Mouse (Mus musculus) stomach, embryonic 16.5 days (tissue): ENCODE results near the gene Fam213a. TPM values are rescaled to one million over a fixed set of nuclear protein-coding genes. Genes with fewer than 3 reads are reported as not detected.
"Not testable (repeated sequence)": the region's sequence is repeated elsewhere in the genome, so short reads cannot be mapped to it uniquely, and the experiment has no call there.

ENCODE experiments used
- ATAC-seq: fragments of 200-750 bp; cut with Nextera tagmentation; 2 replicates; pipeline ENCODE4 v1.8.0; 2017; ENCODE audit warnings: moderate number of reproducible peaks, moderate TSS enrichment; ENCODE audit not compliant: insufficient read depth, low FRiP score
- H3K27ac ChIP-seq: fragments of 300-500 bp; sonication (generic); 2 replicates; pipeline ENCODE4 v1.5.1; 2014; ENCODE audit warnings: low read length
- H3K27me3 ChIP-seq: fragments of 300-500 bp; sonication (generic); 2 replicates; pipeline ENCODE4 v1.6.1; 2014; ENCODE audit warnings: low read length, control low read depth, mixed read lengths; ENCODE audit not compliant: control insufficient read depth, insufficient read depth
- H3K36me3 ChIP-seq: fragments of 300-500 bp; sonication (generic); 2 replicates; pipeline ENCODE4 v1.6.1; 2014; ENCODE audit warnings: low read length; ENCODE audit not compliant: control insufficient read depth, insufficient read depth
- H3K4me1 ChIP-seq: fragments of 300-500 bp; sonication (generic); 2 replicates; pipeline ENCODE4 v1.6.1; 2014; ENCODE audit warnings: low read length, control low read depth, mixed read lengths; ENCODE audit not compliant: control insufficient read depth, insufficient read depth
- H3K4me2 ChIP-seq: fragments of 300-500 bp; sonication (generic); 2 replicates; pipeline ENCODE4 v1.6.1; 2014; ENCODE audit warnings: low read depth, low read length, mixed read lengths
- H3K4me3 ChIP-seq: fragments of 300-500 bp; sonication (generic); replicated peaks from 2 replicates; pipeline ENCODE4 v1.5.1; 2014; ENCODE audit warnings: mild to moderate bottlenecking, low read length
- H3K9ac ChIP-seq: fragments of 300-500 bp; sonication (generic); 2 replicates; pipeline ENCODE4 v1.6.1; 2014; ENCODE audit warnings: low read length
- H3K9me3 ChIP-seq: fragments of 300-500 bp; sonication (generic); replicated peaks from 2 replicates; pipeline ENCODE4 v1.6.1; 2016; ENCODE audit warnings: low read length, control low read depth; ENCODE audit not compliant: control insufficient read depth
- WGBS: fragments of 180-500 bp; shearing (Covaris S2); extraction: QIAGEN DNeasy Blood & Tissue Kit; methylation state at CpG from one replicate; pipeline ENCODE4 v1.1.7; 2014; 5-methylcytosine and 5-hydroxymethylcytosine counted together
- polyA plus RNA-seq: library from polyadenylated mRNA; unstranded; fragments of >200 nt; fragmentation: Nextera tagmentation; extraction: Ambion mirVana; gene quantifications from 2 replicates; pipeline ENCODE4 v1.2.1, GENCODE M21; 2015

The Fam213a gene
- 42.4 and 45.1 TPM in 2 replicates for polyA plus RNA-seq

- ATAC-seq: peak; percentile 94
- H3K36me3 ChIP-seq: no peaks in the 10 kb centered on the region
- no peaks in the 10 kb centered on the region for H3K9me3 ChIP-seq
- peak within 1 kb of the TSS; percentile 22; the same call in 1 of the 2 replicates for H3K27ac ChIP-seq
- H3K27me3 ChIP-seq: no peaks in the 10 kb centered on the region
- peak within 1 kb of the TSS; percentile 77 for H3K9ac ChIP-seq
- H3K4me2 ChIP-seq: peak within 1 kb of the TSS; percentile 86
- WGBS: 4% methylated on average over 32 of the region's 32 CpGs
- 0 out of 2 replicates have a peak, but pooled peaks cover 7% of the 10 kb centered on the region for H3K4me1 ChIP-seq
- peak within 1 kb of the TSS; percentile 57 for H3K4me3 ChIP-seq
Measured at GRCm38 (mm10) chr14:41013630-41014613, at the start of gene Fam213a. Gene Fam213a, minus strand, starts transcription at chr14:41013788.

- H3K4me3 ChIP-seq, H3K4me2 ChIP-seq, H3K9ac ChIP-seq, H3K27me3 ChIP-seq, H3K36me3 ChIP-seq, H3K9me3 ChIP-seq, ATAC-seq, H3K27ac ChIP-seq, H3K4me1 ChIP-seq: not testable (repeated sequence)
- WGBS: 76% methylated on average over 3 of the region's 4 CpGs
Measured at GRCm38 (mm10) chr14:41053190-41053589, 39.6 kb upstream of the Fam213a start.

GRCm38 (mm10) chr14:41052481-41052880 lies 38.9 kb upstream of the Fam213a start:
- H3K36me3 ChIP-seq: no peaks in the 10 kb centered on the region
- no peak for ATAC-seq
- no peaks in the 10 kb centered on the region for H3K27me3 ChIP-seq
- H3K4me3 ChIP-seq: no peak overlapping the region
- H3K27ac ChIP-seq: no peak overlapping the region
- no peaks in the 10 kb centered on the region for H3K4me1 ChIP-seq
- H3K9me3 ChIP-seq: no peaks in the 10 kb centered on the region
- H3K9ac ChIP-seq: no peak overlapping the region
- H3K4me2 ChIP-seq: no peak overlapping the region
- 75% methylated on average over 5 of the region's 5 CpGs for WGBS

- Histone ChIP-seq H3K9ac (no peak overlapping the region), H3K4me1 (no peaks in the 10 kb centered on the region), H3K27ac (no peak overlapping the region), H3K36me3 (no peaks in the 10 kb centered on the region), H3K4me3 (no peak overlapping the region), H3K4me2 (no peak overlapping the region), H3K9me3 (no peaks in the 10 kb centered on the region), H3K27me3 (no peaks in the 10 kb centered on the region)
- no peak for ATAC-seq
- 51% methylated on average over 6 of the region's 6 CpGs for WGBS
Measured at GRCm38 (mm10) chr14:41050471-41050870, 36.9 kb upstream of the Fam213a start.

GRCm38 (mm10) chr14:41047402-41047801 lies 33.8 kb upstream of the Fam213a start:
- Histone ChIP-seq H3K9me3 (no peaks in the 10 kb centered on the region), H3K27ac (no peak overlapping the region), H3K36me3 (no peaks in the 10 kb centered on the region), H3K4me2 (no peak overlapping the region), H3K4me1 (no peaks in the 10 kb centered on the region), H3K27me3 (no peaks in the 10 kb centered on the region), H3K9ac (no peak overlapping the region), H3K4me3 (no peak overlapping the region)
- ATAC-seq: no peak
- WGBS: 80% methylated on average over 2 of the region's 2 CpGs

- WGBS: 28% methylated on average over 6 of the region's 6 CpGs
- no peak for ATAC-seq
- Histone ChIP-seq H3K36me3 (no peaks in the 10 kb centered on the region), H3K9ac (no peak overlapping the region), H3K9me3 (no peaks in the 10 kb centered on the region), H3K4me1 (no peaks in the 10 kb centered on the region), H3K27me3 (no peaks in the 10 kb centered on the region), H3K27ac (no peak overlapping the region), H3K4me2 (no peak overlapping the region), H3K4me3 (no peak overlapping the region)
Measured at GRCm38 (mm10) chr14:41035146-41035798, 21.7 kb upstream of the Fam213a start.

GRCm38 (mm10) chr14:41033135-41034110 lies 19.8 kb upstream of the Fam213a start:
- no peaks in the 10 kb centered on the region for H3K27me3 ChIP-seq
- H3K27ac ChIP-seq: no peak overlapping the region
- H3K4me3 ChIP-seq: no peak overlapping the region
- H3K4me2 ChIP-seq: peak overlapping the region; percentile 25; the same call in 1 of the 2 replicates
- H3K4me1 ChIP-seq: no peaks in the 10 kb centered on the region
- no peaks in the 10 kb centered on the region for H3K9me3 ChIP-seq
- no peak for ATAC-seq
- 51% methylated on average over 13 of the region's 13 CpGs for WGBS
- H3K36me3 ChIP-seq: no peaks in the 10 kb centered on the region
- H3K9ac ChIP-seq: 0 out of 2 replicates have a peak overlapping the region, but pooled peaks have one; percentile 9

- no peak for ATAC-seq
- H3K9me3 ChIP-seq: no peaks in the 10 kb centered on the region
- H3K27ac ChIP-seq: no peak overlapping the region
- H3K4me1 ChIP-seq: no peaks in the 10 kb centered on the region
- WGBS: 82% methylated on average over 6 of the region's 6 CpGs
- H3K9ac ChIP-seq: no peak overlapping the region
- H3K36me3 ChIP-seq: no peaks in the 10 kb centered on the region
- H3K4me2 ChIP-seq: no peak overlapping the region
- H3K27me3 ChIP-seq: no peaks in the 10 kb centered on the region
- H3K4me3 ChIP-seq: no peak overlapping the region
Measured at GRCm38 (mm10) chr14:41030989-41031513, 17.5 kb upstream of the Fam213a start.
